Mouse (Mus musculus): ENCODE measurements around the gene Scgb1a1.
"Not testable (repeated sequence)": the region's sequence is repeated elsewhere in the genome, so short reads cannot be mapped to it uniquely, and the experiment has no call there.

Scgb1a1 gene

DNA sequence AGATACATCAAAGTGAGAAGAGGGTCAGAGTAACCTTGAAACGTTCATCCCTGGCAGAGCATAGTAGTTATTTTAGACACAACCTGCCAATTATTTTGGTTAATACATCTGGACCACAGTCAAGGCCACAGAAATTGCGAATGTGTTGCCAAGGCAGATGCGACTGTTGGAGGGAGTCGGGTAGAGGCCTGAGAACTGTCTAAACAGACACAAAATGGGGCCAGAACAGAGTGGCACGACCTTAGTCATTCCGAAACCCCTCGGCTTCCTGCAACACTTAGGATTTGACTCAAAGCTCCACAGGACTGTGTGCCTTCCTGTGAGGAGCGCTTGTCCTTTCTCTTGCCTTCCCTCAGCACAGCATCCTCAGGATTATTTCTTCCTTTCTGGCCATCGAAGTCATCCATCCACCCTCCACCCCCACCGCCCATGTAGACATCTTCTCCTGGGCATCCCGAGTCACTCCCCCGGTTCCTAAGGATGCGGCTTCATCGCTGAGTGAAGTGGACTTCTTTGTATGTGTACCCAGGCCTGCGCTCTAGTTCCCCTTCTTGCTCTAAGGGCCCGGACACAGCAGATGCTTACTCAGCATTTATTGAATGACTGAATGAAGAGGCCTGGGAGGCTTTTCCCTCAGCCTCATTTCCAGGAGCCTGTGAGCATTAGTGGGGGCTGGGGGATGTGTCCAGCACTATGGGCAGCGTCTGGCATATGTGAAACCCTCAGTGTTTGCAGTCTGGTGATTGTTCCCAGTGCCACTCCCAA lies 12.7 kb upstream of the Scgb1a1 start:
- DNase-seq (ENCODE audit: inconsistent ontology term): no peak

DNA sequence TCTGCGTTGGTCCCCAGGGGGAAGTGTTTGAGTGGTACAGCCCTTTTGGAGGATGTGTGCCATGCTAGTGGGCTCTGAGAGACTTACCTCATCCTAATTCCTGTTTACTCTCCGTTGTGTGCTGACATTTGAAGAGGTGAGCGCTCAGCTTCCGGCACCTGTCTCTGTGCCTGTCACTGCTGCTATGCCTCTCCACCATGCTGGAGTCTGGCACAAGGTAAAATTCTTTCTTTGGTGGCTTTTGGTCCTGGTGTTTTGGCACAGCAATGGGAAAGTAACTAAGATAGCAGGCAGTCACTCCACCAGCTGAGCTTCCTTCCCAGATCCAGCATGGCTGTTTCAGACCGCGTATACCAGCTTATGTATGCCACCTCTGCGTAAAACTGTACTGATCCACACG lies 12.0 kb upstream of the Scgb1a1 start:
- no peak for DNase-seq (ENCODE audit: inconsistent ontology term)

DNA sequence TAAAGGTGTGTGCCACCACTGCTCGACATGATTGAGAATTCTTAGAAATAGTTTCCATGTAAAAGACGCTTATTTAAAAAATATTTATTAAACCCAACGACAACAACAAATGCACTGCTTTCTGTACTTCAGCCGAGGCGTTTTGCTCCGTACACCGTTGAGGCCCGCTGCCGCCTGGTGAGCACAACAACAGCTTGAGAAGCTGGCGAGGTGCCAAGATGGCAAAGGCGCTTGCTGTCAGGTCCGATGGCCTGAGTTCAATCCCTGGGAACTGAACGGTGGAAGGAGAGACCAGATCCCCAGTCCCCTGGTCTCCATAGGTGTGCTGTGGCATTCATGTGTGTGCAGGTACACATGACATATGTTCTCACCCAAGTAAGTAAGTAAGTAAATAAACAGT lies 9.7 kb upstream of the Scgb1a1 start:
- no peak for DNase-seq (ENCODE audit: inconsistent ontology term)

DNA sequence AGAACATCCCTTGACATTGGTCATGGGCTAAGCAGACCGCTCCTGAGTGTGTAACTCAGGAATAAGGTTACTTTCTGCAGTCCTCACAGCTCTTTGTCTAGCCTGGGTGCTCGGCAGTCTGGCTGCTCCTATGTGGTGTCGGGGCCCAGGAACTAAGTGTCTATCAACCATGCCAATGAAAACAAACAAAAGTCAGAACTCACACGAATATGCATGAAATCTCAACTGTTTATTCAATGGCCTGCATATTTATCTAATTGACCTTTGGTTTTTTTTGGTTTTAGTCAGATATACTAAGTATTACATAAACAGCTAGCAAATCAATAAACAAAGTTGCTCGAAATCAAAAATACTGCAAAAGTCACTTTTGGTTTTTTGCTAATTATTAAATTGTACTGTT lies 7.4 kb upstream of the Scgb1a1 start:
- DNase-seq (ENCODE audit: inconsistent ontology term): no peak

DNA sequence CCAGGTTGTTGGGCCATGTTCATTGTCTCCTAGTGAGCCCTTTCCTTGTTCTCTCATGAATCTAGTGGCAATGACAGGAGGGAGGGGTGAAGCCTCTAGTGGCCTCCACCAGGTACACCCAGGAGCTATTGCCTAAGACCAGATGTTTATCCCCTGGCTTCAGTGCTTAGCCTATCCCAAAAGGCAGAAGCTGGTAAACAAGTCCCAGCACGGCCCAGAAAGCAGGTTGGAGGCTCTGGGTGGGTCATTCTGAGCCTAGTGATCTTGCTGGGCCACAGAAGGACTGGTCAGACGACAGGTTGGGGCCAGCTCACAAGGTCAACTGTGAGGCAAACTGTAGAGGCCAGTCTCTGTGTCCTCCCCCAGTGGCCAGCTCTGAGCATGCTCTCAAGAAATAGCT lies 3.0 kb upstream of the Scgb1a1 start:
- DNase-seq (ENCODE audit: inconsistent ontology term): no peak

DNA sequence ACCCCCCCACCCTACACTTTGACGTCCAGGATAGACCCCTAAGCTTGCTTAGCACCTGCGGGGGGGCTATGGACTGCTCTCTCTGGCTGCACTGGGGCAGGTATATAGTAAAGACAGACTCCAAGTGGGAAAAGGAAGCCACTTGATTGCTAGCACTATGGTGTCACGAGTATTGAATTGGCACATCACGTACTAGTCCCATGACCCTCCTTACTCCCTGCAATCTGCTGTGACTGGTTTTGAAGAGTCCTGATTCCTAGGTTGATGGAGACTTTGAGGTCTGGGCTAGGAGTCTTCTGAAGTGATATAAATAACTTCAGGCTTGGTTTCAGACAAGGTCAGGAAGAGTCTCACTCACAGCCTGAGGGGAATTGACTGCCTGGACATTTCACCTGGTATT lies 2.4 kb upstream of the Scgb1a1 start:
- DNase-seq (ENCODE audit: inconsistent ontology term): no peak

DNA sequence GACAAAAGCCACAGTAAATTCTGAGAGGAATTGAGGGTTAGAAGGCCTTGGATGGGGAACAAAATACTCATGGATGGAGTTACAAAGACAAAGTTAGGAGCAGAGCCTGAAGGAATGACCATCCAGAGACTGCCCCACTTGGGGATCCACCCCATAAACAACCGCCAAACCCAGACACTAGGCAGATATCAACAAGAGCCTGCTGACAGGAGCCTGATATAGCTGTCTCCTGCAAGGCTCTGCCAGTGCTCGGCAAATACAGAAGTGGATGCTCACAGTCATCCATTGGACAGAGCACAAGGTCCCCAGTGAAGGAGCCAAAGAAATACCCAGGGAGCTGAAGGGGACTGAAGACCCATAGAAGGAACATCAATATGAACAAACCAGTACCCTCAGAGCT lies 3.9 kb downstream of the Scgb1a1 start:
- not testable (repeated sequence) for DNase-seq (ENCODE audit: inconsistent ontology term)

DNA sequence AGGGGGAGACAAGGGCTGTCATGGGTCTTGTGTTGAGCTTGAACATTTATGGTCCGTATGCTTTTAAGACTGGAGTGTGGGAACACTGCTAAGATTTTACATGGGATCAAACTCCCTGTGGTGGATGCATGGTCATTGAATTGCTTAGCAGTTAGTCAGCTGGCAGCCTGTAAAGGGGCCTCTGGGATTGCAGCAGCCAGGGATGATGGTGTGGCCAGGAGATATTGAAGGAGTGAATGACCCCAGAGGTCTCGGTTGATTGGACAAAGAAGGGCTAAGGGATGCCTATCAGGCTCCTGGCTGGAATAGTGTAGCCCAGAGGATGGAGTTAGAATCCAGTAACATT lies 4.8 kb downstream of the Scgb1a1 start:
- DNase-seq (ENCODE audit: inconsistent ontology term): peak; percentile 71

DNA sequence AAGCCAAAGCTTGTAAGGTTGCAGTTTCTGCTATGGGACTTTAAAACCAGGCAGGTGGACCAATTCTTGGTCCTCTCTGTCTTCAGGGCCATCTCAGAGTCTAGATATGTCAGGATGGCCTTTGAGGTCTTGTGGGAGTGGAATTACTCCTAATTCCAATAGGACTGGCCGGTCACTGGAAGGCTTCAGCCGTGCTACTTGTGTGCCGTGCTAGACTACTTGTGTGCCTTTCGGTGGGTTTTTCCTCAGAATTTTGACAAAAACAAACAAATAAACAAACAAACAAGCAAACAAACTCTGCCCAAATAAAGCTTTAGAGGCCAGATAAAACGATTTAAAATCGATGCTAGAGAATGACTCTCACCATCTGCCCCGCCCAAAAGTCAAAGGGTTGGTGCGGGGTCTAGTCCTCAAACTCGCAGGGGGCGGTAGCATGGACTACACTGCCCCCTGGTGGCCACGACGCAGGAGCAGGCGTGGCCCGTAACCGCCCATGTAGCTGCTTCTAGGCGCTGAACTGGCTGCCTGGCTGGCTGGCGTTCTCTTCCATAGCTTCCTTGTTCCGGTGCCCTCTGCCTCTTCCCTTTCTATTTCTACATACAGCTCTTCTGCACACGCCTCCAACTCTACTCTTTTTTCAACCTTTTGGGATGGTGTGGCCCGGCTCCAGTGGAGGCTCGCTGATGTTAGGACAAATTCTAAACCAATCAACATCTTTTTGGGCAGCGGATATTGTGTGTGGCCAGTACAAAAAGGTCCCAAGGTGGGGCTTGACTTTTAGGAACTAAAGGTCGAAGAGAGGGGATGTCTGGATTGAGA lies 5.4 kb downstream of the Scgb1a1 start:
- peak; percentile 87 for DNase-seq (ENCODE audit: inconsistent ontology term)

DNA sequence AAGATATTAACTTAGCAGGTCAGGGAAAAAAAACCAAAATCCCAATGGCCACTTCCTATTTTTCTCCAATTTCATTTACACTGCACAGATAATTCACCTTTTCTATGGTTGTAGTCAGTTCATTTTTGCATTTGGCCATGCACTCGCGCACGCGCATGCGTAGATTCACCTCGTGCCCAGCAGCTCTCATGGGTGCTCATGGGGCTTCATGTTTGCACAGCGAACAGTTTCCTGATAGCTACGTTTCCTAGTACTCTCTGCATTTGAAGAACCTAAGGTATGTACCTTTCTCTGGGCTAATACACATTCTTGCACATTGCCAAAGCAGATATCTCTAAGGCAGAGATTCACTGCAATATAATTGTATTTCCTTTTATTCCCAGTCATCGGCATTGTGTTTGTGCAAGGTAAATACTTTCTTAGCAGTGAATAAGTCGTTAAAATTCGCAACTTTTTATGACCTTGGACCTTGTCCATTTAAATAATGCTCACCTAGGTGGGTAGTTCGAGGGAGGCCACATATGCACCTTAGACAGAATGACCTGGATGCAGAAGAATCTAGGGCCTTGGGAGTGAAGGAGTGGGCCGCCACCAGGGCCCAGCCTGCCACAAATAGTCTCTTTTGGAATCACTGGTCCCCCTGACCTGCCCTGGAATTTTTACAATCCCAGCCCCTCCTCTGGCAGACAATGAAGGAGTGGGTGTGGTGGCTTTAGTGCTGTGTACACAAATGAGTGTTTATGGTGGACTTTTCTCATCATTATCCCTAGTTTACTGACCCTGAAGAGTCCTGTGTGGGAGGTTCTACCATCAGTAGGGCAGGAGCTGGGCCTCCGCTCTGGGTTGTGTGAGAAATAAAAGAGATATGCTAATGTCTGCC lies 6.2 kb downstream of the Scgb1a1 start:
- DNase-seq (ENCODE audit: inconsistent ontology term): no peak

DNA sequence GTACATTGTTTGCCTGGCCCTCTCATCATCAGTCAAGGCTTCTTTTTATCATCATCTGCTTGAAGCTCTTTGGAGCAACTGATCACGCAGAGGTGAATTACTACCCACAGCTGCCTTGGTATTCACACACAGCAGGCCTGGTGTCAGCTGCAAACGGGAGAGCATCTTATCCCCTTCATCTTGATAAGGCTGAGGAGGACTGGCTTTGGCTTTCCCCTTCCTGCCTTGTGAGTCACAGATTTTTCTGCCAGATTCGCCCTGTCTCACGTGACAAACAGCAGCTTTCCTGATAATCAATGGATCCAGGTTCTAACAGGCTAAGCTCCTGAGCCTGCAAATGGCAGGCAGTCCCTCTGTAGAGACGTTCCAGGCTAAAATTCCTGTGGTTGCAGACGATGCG lies 7.8 kb downstream of the Scgb1a1 start:
- no peak for DNase-seq (ENCODE audit: inconsistent ontology term)

DNA sequence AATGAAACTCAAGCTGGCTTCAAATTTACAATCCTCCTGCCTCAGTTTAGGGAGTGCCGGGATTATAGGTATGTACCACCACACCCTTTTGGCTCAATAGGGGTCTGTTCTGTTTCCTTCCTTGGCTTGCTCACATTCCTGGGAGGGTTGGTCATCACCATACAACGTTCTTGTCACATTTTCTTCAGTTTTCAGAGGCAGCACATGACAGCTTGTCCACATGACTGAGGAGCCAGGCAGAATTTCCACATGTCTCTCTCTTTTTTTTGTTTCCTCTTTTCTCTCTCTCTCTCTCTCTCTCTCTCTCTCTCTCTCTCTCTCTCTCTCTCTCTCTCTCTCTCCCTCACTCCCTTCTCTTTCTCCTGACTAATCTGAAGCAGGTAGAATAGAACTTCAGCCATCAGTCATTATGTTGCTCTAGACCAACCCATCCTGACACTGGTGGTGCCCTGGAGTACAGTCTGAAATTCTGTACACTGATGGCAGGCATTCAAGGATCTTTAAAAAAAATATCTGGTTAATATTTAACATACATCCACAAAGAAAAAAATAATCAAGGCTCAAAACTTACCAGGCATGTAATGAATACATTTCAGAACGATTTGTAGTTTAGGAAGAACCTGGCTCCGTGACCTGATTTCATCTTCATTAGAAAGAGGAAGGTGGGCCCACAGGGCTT lies 10.6 kb downstream of the Scgb1a1 start:
- no peak for DNase-seq (ENCODE audit: inconsistent ontology term)

DNA sequence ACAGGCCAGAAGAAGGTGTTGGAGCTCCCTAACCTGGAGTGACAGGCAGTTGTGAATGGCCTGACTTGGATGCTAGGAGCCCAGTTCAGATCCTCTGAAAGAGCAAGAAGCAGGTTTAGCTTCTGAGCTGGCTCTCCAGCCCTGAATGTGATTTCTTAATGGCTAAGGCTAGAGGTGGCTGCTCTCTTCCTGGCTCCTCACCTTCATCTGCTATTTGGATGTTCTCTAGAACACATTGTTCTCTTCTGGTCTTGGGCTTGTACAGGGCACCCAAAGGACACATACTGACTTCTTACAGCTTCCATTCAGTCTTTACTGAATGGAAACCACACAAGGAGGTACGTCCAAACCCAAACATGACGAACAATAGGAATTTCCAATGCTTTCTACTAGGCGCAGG lies 11.7 kb downstream of the Scgb1a1 start:
- DNase-seq (ENCODE audit: inconsistent ontology term): no peak

DNA sequence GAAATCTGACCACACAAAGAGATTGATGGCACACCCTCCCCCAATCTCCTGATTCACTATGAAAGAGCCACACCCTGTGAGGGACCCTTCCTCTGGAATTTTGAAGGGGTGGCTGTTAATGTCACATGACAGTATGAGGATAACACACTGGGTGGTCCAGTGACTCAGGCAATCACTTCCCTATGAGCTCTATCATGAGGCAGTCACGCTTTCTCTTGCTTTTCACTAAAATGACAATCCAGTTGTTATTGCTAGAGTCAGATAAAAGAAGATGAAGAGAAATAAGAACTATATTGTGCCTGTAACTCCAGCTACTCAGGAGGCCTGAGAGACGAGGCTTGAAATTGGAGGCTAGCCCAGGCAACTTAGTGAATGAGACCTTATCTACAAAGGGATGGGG lies 12.2 kb downstream of the Scgb1a1 start:
- no peak for DNase-seq (ENCODE audit: inconsistent ontology term)

DNA sequence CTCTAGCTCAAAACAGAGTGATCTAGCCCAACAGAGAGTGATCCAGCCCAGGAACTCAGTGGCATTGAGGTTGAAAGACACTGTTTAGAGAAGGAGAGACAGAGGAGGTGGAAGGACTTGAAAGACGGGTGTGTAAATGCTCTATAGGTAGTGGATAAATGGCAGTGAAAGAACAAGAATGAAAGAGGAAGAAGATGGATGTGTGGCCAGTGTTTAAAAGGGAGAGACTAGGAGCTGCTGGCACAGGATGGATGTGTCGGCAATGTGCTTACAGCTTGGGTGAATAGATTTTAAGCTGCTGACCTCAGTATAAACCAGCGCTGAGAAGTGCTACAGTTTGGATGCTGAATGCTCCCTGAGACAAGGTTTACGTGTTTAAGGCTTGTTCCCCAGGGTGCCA lies 13.3 kb downstream of the Scgb1a1 start:
- no peak for DNase-seq (ENCODE audit: inconsistent ontology term)

DNA sequence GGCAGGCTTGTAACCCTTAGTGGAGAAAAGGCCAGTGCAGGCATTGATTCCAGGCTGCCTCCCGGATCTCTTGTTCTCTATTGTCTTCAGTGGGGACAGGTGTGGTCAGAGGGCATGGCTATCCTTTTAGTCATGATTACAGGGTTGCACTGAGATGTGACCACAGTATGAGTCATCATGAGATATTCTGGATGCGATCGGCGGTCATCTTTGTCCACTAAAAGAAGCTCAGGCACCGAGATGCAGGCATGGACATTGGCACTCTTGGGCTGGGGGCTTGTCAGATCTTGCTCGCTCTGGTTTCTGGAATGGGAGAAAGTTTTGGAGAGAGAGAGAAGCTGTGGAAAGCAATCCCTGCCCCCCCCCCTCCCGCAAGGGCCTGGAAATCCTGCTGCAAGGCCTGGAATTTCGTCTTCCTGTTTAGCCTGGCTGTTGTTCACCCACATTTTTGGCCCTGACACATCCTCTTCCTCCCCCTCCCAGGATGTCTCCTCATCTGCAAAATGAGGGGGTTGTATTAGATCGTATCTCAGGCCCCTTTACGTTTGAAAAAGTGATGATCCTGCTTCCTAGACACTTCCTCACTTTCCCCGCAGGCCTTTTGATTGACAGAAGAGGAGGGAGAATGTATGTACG lies 13.9 kb downstream of the Scgb1a1 start:
- peak; percentile 88 for DNase-seq (ENCODE audit: inconsistent ontology term)

DNA sequence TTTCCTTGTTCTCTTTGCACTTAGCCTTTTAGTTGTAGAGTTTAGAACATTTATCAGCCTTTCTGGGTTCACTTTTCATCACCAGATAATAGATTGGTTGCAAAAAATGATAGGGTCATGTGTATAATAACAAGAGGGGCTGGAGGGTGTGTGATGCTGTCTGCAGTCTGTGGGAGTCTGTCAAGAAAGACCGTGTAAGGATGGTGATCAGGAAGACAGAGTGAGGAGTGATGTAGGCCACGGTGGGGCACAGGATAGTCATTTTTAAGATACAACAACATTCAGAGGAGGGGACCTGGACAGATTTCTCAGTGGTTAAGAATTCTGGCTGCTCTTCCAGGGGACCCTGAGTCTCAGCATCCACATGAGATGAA lies 15.6 kb downstream of the Scgb1a1 start:
- no peak for DNase-seq (ENCODE audit: inconsistent ontology term)

DNA sequence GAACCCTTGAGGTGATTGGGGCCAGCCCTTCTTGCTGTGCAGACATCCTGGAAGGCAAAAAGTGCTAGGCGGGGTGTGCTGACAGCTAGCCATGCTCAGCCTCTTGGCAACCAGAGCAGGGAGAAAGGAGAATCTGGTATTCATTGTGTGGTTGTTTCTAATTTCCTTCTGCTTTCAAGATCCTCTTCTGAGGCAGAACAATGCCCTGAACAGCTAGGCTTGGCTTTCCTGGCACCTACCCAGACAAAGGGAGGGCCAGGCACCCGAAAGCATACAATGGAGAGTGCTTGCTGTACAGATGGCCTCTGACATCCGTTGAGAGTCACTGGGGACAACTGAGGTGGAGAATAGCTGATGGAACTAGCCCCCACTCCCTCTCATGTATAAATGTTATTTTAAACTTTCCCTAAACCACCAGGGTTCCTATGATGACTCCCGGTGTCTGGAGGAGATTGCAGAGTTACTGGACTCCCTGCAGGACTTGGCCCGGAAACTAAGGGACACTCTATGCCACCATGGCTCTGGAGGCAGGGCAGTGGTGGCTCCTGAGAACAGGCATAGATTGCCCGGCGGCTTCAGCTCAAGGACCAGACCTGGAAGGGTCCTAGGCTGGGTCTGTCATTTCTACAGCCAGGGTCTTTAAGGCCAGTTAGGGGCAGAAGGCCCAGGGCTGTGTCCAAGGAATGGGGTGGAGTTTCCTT lies 16.2 kb downstream of the Scgb1a1 start:
- DNase-seq (ENCODE audit: inconsistent ontology term): peak; percentile 87

DNA sequence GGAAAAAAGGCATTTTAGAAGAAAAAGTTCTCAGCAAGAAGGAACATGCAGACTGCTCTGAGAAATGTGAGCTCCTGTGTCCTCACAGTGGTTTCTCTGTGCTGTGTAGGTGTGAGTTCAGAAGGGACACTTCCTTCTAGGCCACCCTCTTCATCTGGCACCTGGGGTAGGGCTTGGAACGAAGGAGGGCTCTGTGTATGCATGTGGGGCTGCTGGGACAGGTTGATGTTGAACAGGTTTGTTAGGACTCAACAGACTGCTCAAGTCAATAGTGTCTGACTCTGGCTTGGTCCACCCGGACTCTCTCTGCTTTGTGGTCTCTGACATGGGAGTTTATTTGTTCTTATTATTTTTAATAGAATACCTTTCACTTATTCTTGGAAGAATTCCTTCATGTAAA lies 17.4 kb downstream of the Scgb1a1 start:
- DNase-seq (ENCODE audit: inconsistent ontology term): no peak

DNA sequence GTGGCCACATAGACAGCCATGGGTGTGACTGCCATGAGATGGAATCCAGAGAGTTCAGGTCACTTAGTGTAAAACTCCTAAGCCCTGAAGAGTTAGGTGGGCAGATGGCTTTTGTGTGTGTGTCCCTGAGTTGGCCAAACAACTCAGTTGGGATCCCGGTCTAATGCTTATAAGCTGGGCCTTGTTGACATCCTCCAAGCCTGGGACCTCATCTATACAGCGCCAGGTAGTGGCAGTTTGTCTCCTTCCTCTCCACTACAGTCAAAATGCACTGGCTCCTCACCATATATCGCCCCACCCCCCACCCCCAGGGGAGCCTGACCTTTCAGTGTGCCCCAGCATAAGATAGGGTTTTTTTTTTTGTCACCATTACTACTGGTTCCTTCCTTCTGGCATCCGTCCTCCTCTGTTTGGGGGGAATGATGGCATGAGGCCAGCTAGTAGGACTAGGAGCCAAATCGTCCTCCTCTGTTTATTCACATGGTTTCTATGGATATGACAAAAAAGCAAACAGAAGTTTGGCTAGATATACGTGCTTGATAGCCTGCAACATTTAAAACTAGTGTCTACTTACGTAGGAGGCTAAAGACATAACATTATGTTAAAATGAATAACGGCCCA lies 18.0 kb downstream of the Scgb1a1 start:
- DNase-seq (ENCODE audit: inconsistent ontology term): no peak
